Mouse (Mus musculus) brain, embryonic 14.5 days (tissue): ENCODE data around the gene Styxl1.

Experiments
- CTCF ChIP-seq: fragments of 200-500 bp; IDR thresholded peaks from 2 replicates; pipeline ENCODE4 v1.5.1; 2012; ENCODE audit warnings: inconsistent platforms, mild to moderate bottlenecking, moderate library complexity, borderline replicate concordance; ENCODE audit not compliant: insufficient read depth, insufficient read length; ENCODE audit errors: extremely low read depth
- POLR2A ChIP-seq: fragments of 200-500 bp; IDR thresholded peaks from 2 replicates; pipeline ENCODE4 v1.6.1; 2012; ENCODE audit warnings: mild to moderate bottlenecking, inconsistent platforms, borderline replicate concordance; ENCODE audit not compliant: poor library complexity, insufficient read depth, insufficient read length, severe bottlenecking; ENCODE audit errors: extremely low read depth

GRCm38 (mm10) chr5:135736544-135736943 lies 41.6 kb downstream of the Styxl1 start:
- TF ChIP-seq POLR2A (no peak), CTCF (no peak)
